Mouse (Mus musculus): ENCODE measurements around the gene Lrrc56.

Gene Lrrc56

DNA sequence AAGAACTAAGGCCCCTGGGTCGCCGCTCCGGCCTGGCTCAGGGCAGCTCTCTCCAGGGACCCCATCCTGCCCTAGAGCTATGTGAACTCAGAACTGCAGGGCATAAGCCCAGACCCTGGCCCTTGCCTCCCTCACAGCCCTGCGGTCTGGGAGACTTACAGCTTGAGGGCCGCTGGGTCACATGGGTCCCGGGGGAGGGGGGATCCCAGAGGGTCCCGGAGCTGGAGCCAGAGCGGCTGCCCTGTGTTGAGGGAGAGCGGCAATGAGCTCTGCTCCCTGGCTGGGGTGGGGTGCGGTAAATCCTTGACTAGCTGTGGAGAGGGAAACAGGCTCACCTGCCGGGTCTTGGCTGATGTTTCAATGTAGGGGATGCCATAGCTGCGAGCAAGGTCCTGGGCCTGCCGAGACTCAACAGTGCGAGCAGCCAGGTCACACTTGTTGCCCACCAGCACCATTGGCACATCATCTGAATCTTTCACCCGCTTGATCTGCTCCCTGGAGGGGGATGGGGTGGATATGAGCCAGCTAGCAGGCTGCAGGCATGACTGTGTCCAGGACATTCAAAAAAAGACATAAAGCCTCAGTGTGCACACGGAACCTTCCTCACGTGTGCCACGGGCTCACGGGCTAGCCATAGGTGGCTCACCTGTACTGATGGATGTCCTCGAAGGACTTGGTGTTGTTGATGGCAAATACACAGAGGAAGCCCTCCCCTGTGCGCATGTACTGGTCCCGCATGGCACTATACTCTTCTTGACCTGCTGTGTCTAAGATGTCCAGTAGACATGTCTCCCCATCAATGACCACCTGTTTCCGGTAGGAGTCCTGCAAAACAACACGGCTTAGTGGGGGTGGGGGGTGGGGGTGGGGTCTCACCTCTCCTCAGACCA lies 1.9 kb upstream of the Lrrc56 start:
- DNase-seq (ENCODE audit: low read depth, low spot score): no peak

DNA sequence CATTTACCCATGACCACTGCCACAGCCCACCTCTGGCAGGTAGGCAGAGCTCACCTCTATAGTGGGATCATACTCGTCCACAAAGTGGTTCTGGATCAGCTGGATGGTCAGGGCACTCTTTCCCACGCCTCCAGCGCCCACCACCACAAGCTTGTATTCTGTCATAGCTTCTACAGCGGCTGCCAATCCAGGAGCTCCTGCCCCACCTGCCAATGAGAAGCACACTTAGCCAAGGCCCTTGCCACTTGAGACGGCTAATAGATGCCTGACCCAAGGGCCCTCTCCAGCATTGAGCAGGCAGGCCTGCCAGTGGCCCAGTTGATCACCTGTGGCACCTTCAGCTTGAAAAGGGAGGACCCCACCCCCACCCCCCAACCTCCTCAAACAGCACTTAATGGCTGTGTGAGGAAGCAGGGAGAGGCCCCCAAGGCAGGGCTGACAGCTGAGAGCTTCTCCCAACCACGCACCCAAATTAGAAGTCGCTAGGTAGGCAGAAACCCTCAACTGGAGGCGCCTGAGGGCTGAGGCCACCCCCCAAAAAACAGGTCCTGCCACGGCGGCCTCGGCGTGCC lies 1.1 kb upstream of the Lrrc56 start:
- DNase-seq (ENCODE audit: low read depth, low spot score): peak; percentile 20

GRCm38 (mm10) chr7:141193348-141193856 lies 555 bp upstream of the Lrrc56 start:
- no peak for DNase-seq (ENCODE audit: low read depth, low spot score)

DNA sequence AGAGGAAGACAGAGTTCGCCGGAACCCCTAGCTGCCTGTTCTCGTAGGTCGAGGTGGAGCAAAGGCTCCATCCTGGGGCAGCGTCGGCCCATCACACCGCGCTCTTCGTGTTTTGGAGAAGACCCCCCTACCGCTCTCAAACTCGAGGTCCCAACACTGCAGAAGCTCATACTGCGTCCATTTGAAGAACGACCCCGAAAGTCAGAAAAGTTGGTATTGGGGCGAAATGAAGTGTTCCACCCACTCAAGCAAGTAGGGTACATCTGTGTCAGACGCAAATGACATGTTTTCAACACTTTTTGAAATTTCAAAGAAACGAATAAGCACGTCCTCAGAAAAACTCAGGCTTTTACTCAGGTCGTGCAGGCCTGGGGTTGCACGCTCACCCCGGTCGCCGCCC lies 452 bp downstream of the Lrrc56 start:
- no peak for DNase-seq (ENCODE audit: low read depth, low spot score)

DNA sequence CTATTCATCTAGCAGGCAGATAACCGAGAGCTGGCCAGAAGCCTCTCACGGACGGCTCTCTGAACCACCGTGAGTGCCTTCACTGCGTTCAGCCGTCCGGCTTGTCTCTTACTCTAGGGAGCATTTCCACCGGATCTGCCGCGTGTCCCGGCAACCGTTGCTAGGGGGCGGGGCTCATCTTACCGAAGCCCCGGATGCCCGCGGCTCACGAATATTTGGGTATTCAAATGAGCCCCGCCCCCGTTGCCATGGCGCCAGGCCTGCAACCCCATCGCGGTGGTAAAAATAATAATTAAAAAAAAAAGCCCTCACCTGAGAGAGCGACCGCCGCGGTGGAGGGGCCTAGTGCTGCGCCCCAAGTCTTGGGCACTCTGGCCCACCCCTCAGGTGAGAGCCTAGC lies 873 bp downstream of the Lrrc56 start:
- peak; percentile 93 for DNase-seq (ENCODE audit: low read depth, low spot score)

- no peak for DNase-seq (ENCODE audit: low read depth, low spot score)
Observed at GRCm38 (mm10) chr7:141195754-141196153, 1.8 kb downstream of the Lrrc56 start.

- DNase-seq (ENCODE audit: low read depth, low spot score): no peak
Observed at GRCm38 (mm10) chr7:141196619-141197282, 2.8 kb downstream of the Lrrc56 start.

- no peak for DNase-seq (ENCODE audit: low read depth, low spot score)
Observed at GRCm38 (mm10) chr7:141198121-141198520, 4.2 kb downstream of the Lrrc56 start.

DNA sequence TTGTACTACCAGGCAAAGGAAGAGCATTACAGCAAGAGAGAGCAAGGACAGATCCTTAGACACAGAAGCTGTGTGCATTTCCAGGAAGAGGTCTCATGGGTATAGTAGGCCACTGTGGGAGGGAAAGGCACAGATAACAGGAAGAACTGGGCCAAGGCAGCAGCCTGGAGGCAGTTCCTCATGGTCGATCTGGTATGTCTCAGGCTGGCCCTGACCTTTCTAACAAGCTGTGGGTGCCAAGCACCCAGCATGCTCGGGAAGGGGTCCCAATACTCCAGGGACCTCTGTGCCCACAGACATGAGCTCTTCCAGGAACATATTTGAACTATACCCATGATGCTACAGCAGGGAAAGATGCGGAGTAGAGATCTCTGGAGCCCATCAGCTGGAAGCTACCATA lies 10.6 kb downstream of the Lrrc56 start:
- DNase-seq (ENCODE audit: low read depth, low spot score): no peak

- DNase-seq (ENCODE audit: low read depth, low spot score): no peak
Observed at GRCm38 (mm10) chr7:141205504-141205903, 11.5 kb downstream of the Lrrc56 start.

DNA sequence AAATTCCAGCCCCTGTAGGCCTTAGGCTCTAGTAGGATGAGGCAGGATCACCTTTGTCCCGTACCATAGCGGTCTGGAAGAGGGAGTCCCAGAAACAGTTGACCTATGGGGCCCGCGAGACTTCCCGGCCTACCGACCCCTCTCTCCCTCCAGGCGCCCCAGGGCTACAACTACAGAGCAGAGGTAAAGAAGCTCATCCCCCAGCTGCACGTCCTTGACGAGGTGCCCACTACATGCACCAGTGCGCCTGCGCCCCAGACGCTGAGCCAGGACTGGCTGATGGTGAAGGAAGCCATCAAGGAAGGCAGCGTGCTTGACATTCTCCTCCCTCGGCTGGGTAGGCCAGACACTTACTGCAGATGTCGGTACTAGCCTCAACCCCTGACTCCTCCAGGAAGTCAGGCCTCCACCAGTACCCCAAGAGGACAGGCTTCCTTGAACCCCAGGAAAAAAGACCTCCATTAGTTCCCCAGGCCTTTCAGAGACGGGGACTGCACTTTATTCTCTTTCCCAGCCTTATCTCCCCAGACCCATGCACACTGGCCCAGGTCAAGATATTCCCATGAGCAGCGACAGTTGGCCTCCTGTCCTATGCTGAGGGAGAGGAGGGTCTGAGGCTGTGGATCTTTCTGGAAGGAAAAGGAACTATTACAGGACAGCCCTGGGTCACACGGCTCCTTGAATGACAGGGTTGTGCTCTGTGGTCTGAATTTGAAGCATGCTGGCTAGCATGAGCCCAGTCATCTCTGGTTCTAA lies 12.4 kb downstream of the Lrrc56 start:
- no peak for DNase-seq (ENCODE audit: low read depth, low spot score)

- DNase-seq (ENCODE audit: low read depth, low spot score): no peak
Observed at GRCm38 (mm10) chr7:141209526-141209925, 15.6 kb downstream of the Lrrc56 start.

- DNase-seq (ENCODE audit: low read depth, low spot score): no peak
Observed at GRCm38 (mm10) chr7:141210137-141210536, 16.2 kb downstream of the Lrrc56 start.

- DNase-seq (ENCODE audit: low read depth, low spot score): no peak
Observed at GRCm38 (mm10) chr7:141210606-141211131, 16.7 kb downstream of the Lrrc56 start.

DNA sequence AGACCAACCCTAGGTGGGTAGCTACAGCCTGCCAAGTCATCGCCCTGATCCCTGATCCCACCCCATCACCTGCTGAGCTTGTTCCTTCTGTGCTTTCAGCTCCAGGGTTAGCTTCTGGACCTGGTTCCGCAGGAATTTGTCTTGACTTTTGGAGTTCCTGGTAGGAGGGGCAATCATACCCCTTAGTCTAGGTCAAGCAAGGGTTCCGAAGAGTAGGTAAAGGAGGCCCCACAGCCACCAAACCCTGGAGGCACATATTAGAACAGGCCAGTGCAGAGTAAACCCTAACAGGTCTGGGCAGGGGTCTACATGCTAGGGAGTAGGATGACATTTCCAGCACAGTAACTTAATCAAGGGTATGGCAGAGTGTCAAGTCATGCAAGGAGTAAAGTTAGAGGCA lies 19.2 kb downstream of the Lrrc56 start:
- DNase-seq (ENCODE audit: low read depth, low spot score): no peak

DNA sequence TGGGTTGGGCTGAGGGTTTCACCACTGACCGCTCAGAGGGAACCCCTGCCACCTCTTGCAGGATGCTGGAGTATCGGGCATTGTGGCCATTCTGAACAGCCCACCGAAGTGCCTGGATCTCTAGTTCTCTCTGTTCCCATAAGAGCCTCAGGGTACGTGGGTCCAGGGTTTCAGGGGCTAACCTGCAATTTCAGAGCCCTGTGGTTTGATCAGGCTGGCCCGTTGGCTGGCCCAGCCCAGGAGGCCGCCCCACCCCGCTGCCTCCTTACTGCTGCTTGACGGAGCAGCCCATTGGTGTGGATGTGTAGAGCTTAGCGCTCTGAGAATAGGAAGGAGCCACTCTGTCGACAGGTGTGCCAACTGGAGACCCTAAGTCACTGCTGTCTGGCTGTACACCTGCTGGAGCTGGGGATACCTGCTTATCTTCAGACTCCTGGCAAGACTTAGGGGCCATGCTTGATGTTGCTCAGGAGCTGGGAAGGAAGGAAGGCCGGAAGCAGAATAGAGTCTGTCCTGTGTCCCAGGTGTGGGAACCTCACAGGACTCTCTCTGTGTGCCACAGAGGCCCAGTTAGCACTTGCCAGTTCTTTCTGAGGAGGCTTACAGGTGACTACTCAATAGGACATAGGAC lies 19.8 kb downstream of the Lrrc56 start, which contains the start of gene Lmntd2:
TSS of gene Lmntd2 (minus strand) at position 476 of the 631 bp plus-strand sequence.
- DNase-seq (ENCODE audit: low read depth, low spot score): no peak

DNA sequence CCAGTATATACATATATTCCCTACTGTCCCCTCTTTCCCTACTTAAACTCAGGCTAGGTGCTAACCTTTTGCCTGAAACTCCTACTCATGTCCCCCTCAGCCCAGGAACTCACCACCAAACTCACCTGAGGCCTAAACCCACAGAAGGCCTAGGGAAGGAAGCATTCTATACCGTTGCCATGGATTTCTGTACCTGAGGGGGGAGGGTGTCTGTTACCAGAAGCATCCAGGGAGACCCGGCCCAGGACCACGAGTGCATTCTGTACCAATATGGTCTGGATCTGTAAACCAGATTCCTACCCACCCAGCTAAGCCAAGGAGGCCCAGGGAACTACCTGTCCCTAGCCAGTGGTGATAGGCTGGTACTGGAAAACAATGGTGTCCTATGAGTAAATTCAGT lies 20.4 kb downstream of the Lrrc56 start:
- no peak for DNase-seq (ENCODE audit: low read depth, low spot score)

DNA sequence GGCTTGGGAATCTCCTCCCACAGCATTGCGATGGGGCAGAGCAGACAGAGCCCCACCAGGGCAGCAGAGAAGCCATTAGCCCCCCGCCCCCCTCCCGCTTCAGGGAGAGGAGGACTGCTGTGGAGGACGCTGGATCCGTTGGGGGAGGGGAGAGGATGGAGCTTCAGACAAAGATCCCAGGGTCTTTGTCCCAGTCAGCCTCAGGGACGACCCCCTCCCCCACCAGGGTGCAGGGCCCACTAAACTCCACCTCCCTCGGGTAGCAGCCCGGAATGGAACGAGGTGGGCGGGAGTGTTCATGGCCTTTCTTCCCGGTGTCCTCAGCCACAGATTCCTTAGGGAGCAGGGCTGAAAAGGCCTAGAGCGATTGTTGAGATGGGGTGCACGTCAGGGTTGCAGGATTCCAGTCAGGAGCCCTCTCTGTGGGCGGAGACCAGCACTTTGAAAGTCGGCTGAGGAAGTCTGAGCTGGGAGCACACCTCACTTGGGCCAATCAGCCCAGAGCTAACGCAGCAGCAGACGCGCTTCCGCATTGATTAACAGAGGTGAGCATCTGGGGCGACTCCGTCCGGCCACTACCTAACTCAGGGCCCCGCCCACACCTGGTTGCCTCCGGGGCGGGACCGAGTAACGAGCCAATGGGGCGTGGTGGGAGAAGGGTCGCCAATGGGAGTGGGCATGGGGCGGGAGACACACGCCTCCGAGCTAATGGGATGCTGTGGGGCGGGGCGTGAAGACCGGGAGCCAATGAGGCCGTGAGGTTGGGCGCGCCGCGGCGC lies 21.3 kb downstream of the Lrrc56 start, which contains the start of gene Rassf7:
TSS of gene Rassf7 (plus strand) at position 760 of the 779 bp plus-strand sequence.
- peak; percentile 98 for DNase-seq (ENCODE audit: low read depth, low spot score)

- DNase-seq (ENCODE audit: low read depth, low spot score): no peak
Observed at GRCm38 (mm10) chr7:141215880-141216733, 22.1 kb downstream of the Lrrc56 start.

All from CD4-positive helper T cell, adult 2 months (primary cell).